Mouse (Mus musculus) CH12.LX (cell line): ENCODE data around the gene Gal3st4. TPM values are rescaled to one million over a fixed set of nuclear protein-coding genes. Genes with fewer than 3 reads are reported as not detected.

Experiments used
- DNase-seq: peaks from one replicate; pipeline ENCODE4 v3.0.0-alpha.2; 2013; ENCODE audit errors: extremely low read depth
- H3K27ac ChIP-seq: 2 replicates; pipeline ENCODE4 v1.5.1; 2012; ENCODE audit warnings: low read depth, mild to moderate bottlenecking, control low read depth, moderate library complexity; ENCODE audit not compliant: insufficient read depth
- H3K27me3 ChIP-seq: replicated peaks from 2 replicates; pipeline ENCODE3; 2012; ENCODE audit warnings: inconsistent platforms
- H3K36me3 ChIP-seq, 2 experiments: replicated peaks in 1 of 2; 2 replicates each; pipeline versions ENCODE3 to v1.6.1; 2012; ENCODE audit warnings: inconsistent platforms in 1 of 2, low read length in 1 of 2, mild to moderate bottlenecking in 1 of 2, mixed read lengths in 1 of 2, moderate library complexity in 1 of 2; ENCODE audit not compliant: control insufficient read depth in 1 of 2, insufficient read depth in 1 of 2
- H3K4me1 ChIP-seq, 2 experiments: 2 replicates each; pipeline ENCODE4 v1.6.1; 2012; ENCODE audit warnings: inconsistent platforms in 1 of 2, moderate library complexity in 1 of 2; ENCODE audit not compliant: insufficient read depth in 2 of 2, control insufficient read depth in 1 of 2
- H3K4me2 ChIP-seq: 2 replicates; pipeline ENCODE4 v1.6.1; 2012; ENCODE audit warnings: low read depth, mild to moderate bottlenecking, control low read depth; ENCODE audit not compliant: poor library complexity, insufficient read depth, severe bottlenecking
- H3K4me3 ChIP-seq, 3 experiments: fragments of 150-350 bp in 1 of 3; sonication (generic) in 1 of 3; replicated peaks in 1 of 3; 2 replicates each; pipeline versions ENCODE3 to v1.5.1; 2011 to 2012; ENCODE audit warnings: low read depth in 2 of 3, low read length in 2 of 3, mild to moderate bottlenecking in 2 of 3, moderate library complexity in 2 of 3, control low read depth in 1 of 3, improper control_type of control experiment in 1 of 3, inconsistent platforms in 1 of 3, mixed read lengths in 1 of 3; ENCODE audit not compliant: poor library complexity in 1 of 3
- H3K79me2 ChIP-seq: replicated peaks from 2 replicates; pipeline ENCODE4 v1.6.1; 2012; ENCODE audit warnings: mild to moderate bottlenecking, moderate library complexity; ENCODE audit not compliant: control insufficient read depth, poor library complexity, insufficient read depth, severe bottlenecking; ENCODE audit errors: extremely low read depth
- H3K9ac ChIP-seq: 2 replicates; pipeline ENCODE4 v1.6.1; 2012; ENCODE audit warnings: low read depth, mild to moderate bottlenecking, control low read depth, moderate library complexity; ENCODE audit not compliant: insufficient read depth
- H3K9me3 ChIP-seq: replicated peaks from 2 replicates; pipeline ENCODE3; 2012; ENCODE audit warnings: low read length, inconsistent platforms, mixed read lengths
- BHLHE40 ChIP-seq: IDR thresholded peaks from 2 replicates; pipeline ENCODE4 v1.6.1; 2011; ENCODE audit warnings: mild to moderate bottlenecking, low read depth, low read length, improper control_type of control experiment
- CHD1 ChIP-seq: IDR thresholded peaks from 2 replicates; pipeline ENCODE4 v1.6.1; 2012; ENCODE audit warnings: low read depth, low read length, improper control_type of control experiment, inconsistent platforms
- CHD2 ChIP-seq: IDR thresholded peaks from 2 replicates; pipeline ENCODE4 v1.6.1; 2011; ENCODE audit warnings: low read length, improper control_type of control experiment
- CTCF ChIP-seq, 2 experiments: IDR thresholded peaks in 1 of 2; conservative IDR thresholded peaks in 1 of 2; 2 replicates each; pipeline ENCODE4 v1.5.1; 2011 to 2012; ENCODE audit warnings: low read depth in 2 of 2, low read length in 2 of 2, improper control_type of control experiment in 1 of 2, inconsistent platforms in 1 of 2, mild to moderate bottlenecking in 1 of 2, moderate library complexity in 1 of 2
- E2F4 ChIP-seq: IDR thresholded peaks from 2 replicates; pipeline ENCODE4 v1.6.1; 2011; ENCODE audit warnings: low read depth, low read length, improper control_type of control experiment; ENCODE audit not compliant: insufficient replicate concordance
- ELF1 ChIP-seq: IDR thresholded peaks from 2 replicates; pipeline ENCODE4 v1.6.1; 2014; ENCODE audit warnings: low read depth, mild to moderate bottlenecking, inconsistent platforms, low read length, improper control_type of control experiment
- EP300 ChIP-seq: IDR thresholded peaks from 2 replicates; pipeline ENCODE4 v1.6.1; 2011; ENCODE audit warnings: low read length, improper control_type of control experiment
- ETS1 ChIP-seq: conservative IDR thresholded peaks from 2 replicates; pipeline ENCODE4 v1.6.1; 2012; ENCODE audit warnings: low read depth, mild to moderate bottlenecking, inconsistent platforms, low read length, improper control_type of control experiment, moderate library complexity
- GABPA ChIP-seq: IDR thresholded peaks from 2 replicates; pipeline ENCODE4 v1.6.1; 2012; ENCODE audit warnings: low read depth, low read length, improper control_type of control experiment, inconsistent platforms; ENCODE audit not compliant: insufficient replicate concordance
- HCFC1 ChIP-seq: IDR thresholded peaks from 2 replicates; pipeline ENCODE4 v1.6.1; 2012; ENCODE audit warnings: low read depth, mild to moderate bottlenecking, inconsistent platforms, low read length, improper control_type of control experiment
- IRF4 ChIP-seq: IDR thresholded peaks from 2 replicates; pipeline ENCODE4 v1.6.1; 2014; ENCODE audit warnings: low read depth, mild to moderate bottlenecking, inconsistent platforms, low read length, improper control_type of control experiment
- JUN ChIP-seq: IDR thresholded peaks from 2 replicates; pipeline ENCODE4 v1.6.1; 2011; ENCODE audit warnings: low read depth, mild to moderate bottlenecking, low read length, improper control_type of control experiment, moderate library complexity; ENCODE audit not compliant: insufficient read depth
- JUND ChIP-seq: conservative IDR thresholded peaks from 2 replicates; pipeline ENCODE4 v1.6.1; 2011; ENCODE audit warnings: low read depth, low read length, improper control_type of control experiment
- KAT2A ChIP-seq: IDR thresholded peaks from 2 replicates; pipeline ENCODE4 v1.6.1; 2012; ENCODE audit warnings: low read length, improper control_type of control experiment, inconsistent platforms; ENCODE audit not compliant: insufficient replicate concordance
- MAFK ChIP-seq: IDR thresholded peaks from 2 replicates; pipeline ENCODE4 v1.6.1; 2011; ENCODE audit warnings: low read length, improper control_type of control experiment; ENCODE audit not compliant: insufficient replicate concordance
- MAX ChIP-seq: IDR thresholded peaks from 2 replicates; pipeline ENCODE4 v1.6.1; 2011; ENCODE audit warnings: low read length, improper control_type of control experiment
- MAZ ChIP-seq: IDR thresholded peaks from 2 replicates; pipeline ENCODE4 v1.6.1; 2012; ENCODE audit warnings: low read depth, mild to moderate bottlenecking, inconsistent platforms, low read length, improper control_type of control experiment, moderate library complexity
- MEF2A ChIP-seq: IDR thresholded peaks from 2 replicates; pipeline ENCODE4 v1.6.1; 2014; ENCODE audit warnings: low read depth, mild to moderate bottlenecking, inconsistent platforms, low read length, improper control_type of control experiment, borderline replicate concordance
- MXI1 ChIP-seq: IDR thresholded peaks from 2 replicates; pipeline ENCODE4 v1.6.1; 2011; ENCODE audit warnings: mild to moderate bottlenecking, low read depth, low read length, improper control_type of control experiment
- MYC ChIP-seq: IDR thresholded peaks from 2 replicates; pipeline ENCODE4 v1.6.1; 2011; ENCODE audit warnings: low read depth, mild to moderate bottlenecking, improper control_type of control experiment, low read length
- NELFE ChIP-seq: IDR thresholded peaks from 2 replicates; pipeline ENCODE4 v1.6.1; 2011; ENCODE audit warnings: low read depth, low read length, improper control_type of control experiment
- NRF1 ChIP-seq: IDR thresholded peaks from 2 replicates; pipeline ENCODE4 v1.6.1; 2014; ENCODE audit warnings: low read depth, mild to moderate bottlenecking, inconsistent platforms, low read length, improper control_type of control experiment, moderate library complexity
- PAX5 ChIP-seq: IDR thresholded peaks from 2 replicates; pipeline ENCODE4 v1.6.1; 2012; ENCODE audit warnings: low read length, inconsistent platforms, mixed read lengths
- POLR2A ChIP-seq: IDR thresholded peaks from 2 replicates; pipeline ENCODE4 v1.6.1; 2011; ENCODE audit warnings: low read depth, mild to moderate bottlenecking, improper control_type of control experiment, low read length
- POLR2AphosphoS2 ChIP-seq: IDR thresholded peaks from 2 replicates; pipeline ENCODE4 v1.6.1; 2011; ENCODE audit warnings: low read depth, low read length, improper control_type of control experiment
- RAD21 ChIP-seq: IDR thresholded peaks from 2 replicates; pipeline ENCODE4 v1.6.1; 2011; ENCODE audit warnings: low read depth, mild to moderate bottlenecking, low read length, improper control_type of control experiment, moderate library complexity
- RCOR1 ChIP-seq: conservative IDR thresholded peaks from 2 replicates; pipeline ENCODE4 v1.6.1; 2012; ENCODE audit warnings: low read depth, mild to moderate bottlenecking, inconsistent platforms, low read length, improper control_type of control experiment
- SIN3A ChIP-seq: IDR thresholded peaks from 2 replicates; pipeline ENCODE4 v1.6.1; 2012; ENCODE audit warnings: low read length, improper control_type of control experiment, inconsistent platforms
- SMC3 ChIP-seq: IDR thresholded peaks from 2 replicates; pipeline ENCODE4 v1.6.1; 2011; ENCODE audit warnings: low read depth, low read length, improper control_type of control experiment
- TBP ChIP-seq: conservative IDR thresholded peaks from 2 replicates; pipeline ENCODE4 v1.6.1; 2011; ENCODE audit warnings: low read depth, low read length, improper control_type of control experiment
- TCF12 ChIP-seq: IDR thresholded peaks from 2 replicates; pipeline ENCODE4 v1.6.1; 2014; ENCODE audit warnings: low read depth, mild to moderate bottlenecking, inconsistent platforms, low read length, improper control_type of control experiment
- UBTF ChIP-seq: IDR thresholded peaks from 2 replicates; pipeline ENCODE4 v1.6.1; 2012; ENCODE audit warnings: low read depth, mild to moderate bottlenecking, inconsistent platforms, low read length, improper control_type of control experiment, moderate library complexity
- USF1 ChIP-seq: IDR thresholded peaks from 2 replicates; pipeline ENCODE4 v1.6.1; 2014; ENCODE audit warnings: low read depth, mild to moderate bottlenecking, inconsistent platforms, low read length, improper control_type of control experiment
- USF2 ChIP-seq: conservative IDR thresholded peaks from 2 replicates; pipeline ENCODE4 v1.6.1; 2011; ENCODE audit warnings: low read depth, low read length, improper control_type of control experiment
- ZC3H11A ChIP-seq: IDR thresholded peaks from 2 replicates; pipeline ENCODE4 v1.6.1; 2012; ENCODE audit warnings: low read depth, mild to moderate bottlenecking, inconsistent platforms, low read length, improper control_type of control experiment
- ZKSCAN1 ChIP-seq: IDR thresholded peaks from 2 replicates; pipeline ENCODE4 v1.6.1; 2012; ENCODE audit warnings: low read depth, inconsistent platforms, low read length, improper control_type of control experiment, borderline replicate concordance
- ZMIZ1 ChIP-seq: IDR thresholded peaks from 2 replicates; pipeline ENCODE4 v1.6.1; 2012; ENCODE audit warnings: low read depth, mild to moderate bottlenecking, inconsistent platforms, low read length, improper control_type of control experiment
- ZNF384 ChIP-seq: IDR thresholded peaks from 2 replicates; pipeline ENCODE4 v1.6.1; 2012; ENCODE audit warnings: low read depth, low read length, improper control_type of control experiment, inconsistent platforms
- dilution Hi-C: fragments of 300-500 bp; cut with MboI; formaldehyde crosslinking; loops from 2 replicates; pipeline ENCODE4 v1.14.3; 2020; ENCODE audit warnings: low sequenced_read_pairs; ENCODE audit not compliant: extremely low pct_unique_long_range_greater_than_20kb, extremely low pct_ligation_motif_present
- in situ Hi-C: fragments of 300-500 bp; cut with MboI; formaldehyde crosslinking; loops from 3 replicates; pipeline ENCODE4 v1.14.3; 2019; ENCODE audit warnings: low sequenced_read_pairs, low pct_ligation_motif_present, low pct_unique_long_range_greater_than_20kb, mixed read lengths
- polyA plus RNA-seq: library from polyadenylated mRNA; unstranded; fragments of >175 nt; gene quantifications from 2 replicates; pipeline ENCODE4 v1.2.1, GENCODE M21; 2012; ENCODE audit warnings: low read depth; ENCODE audit not compliant: insufficient read length
- total RNA-seq, 2 experiments: library from RNA; depleted of rRNA; stranded (reverse); fragments of 300-350 nt in 1 of 2; fragments of >200 nt in 1 of 2; gene quantifications; 2 replicates each; pipeline ENCODE4 v1.2.3; 2012 to 2014

The Gal3st4 gene
- total and polyA plus RNA-seq, 3 experiments = 0.21 TPM; not detected in 2

DNA sequence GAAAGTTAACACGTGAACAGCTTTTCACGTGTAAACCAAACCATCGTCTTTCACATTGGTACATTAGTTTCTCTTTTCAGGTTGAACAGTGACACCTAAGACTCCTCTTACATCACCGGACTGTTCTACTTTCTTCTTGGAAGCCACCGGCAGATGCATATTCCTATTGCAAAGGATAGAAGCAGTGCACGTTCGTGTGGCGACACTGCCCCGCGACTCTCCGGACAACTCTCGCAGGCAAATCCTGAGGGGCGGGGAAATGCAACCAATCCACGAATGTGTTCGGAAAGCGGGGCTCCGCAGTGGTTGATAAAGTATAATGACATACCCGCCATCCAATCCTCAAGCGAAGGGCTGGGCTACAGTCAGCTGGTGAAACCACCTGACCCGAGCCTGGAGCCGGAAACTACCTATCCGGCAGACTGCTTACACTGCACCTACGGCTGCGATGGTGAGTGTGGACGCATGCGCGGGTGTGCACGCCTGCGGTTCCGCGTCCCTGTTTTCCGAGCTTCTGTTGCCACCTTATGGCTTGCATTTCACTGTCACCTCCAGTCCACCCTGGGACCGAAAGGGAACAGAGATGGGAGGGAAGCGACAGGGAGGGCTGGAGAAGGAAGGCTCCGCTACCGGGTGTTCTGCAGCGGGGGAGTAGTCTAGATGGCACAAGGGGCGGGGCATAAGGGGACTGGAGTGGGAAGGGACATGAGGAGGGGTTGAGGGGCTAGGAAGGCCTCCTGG lies 17.1 kb downstream of the Gal3st4 start, which contains the start of gene Lamtor4:
Lamtor4 (plus strand) TSS at position 130 of the 741 bp plus-strand sequence.
- Histone ChIP-seq H3K9ac (peak within 1 kb of the TSS; percentile 77), H3K4me1 (peaks cover 7 to 45% of the 10 kb centered on the region in 2 experiments; a peak in 3 of 4 replicates)
- in situ Hi-C loops = no loop called here
- peak; percentile 92 for TF ChIP-seq ELF1
- no peak for TF ChIP-seq SMC3
- TF ChIP-seq NELFE = peak; percentile 96
- TF ChIP-seq POLR2A = peak; percentile 93
- no peak for TF ChIP-seq EP300
- TF ChIP-seq CHD2 = peak; percentile 93
- TF ChIP-seq ZMIZ1 = peak; percentile 81
- TF ChIP-seq UBTF = no peak
- peak; percentile 77 for TF ChIP-seq MAFK
- peak; percentile 88 for TF ChIP-seq TCF12
- peak; percentile 80 for TF ChIP-seq TBP
- TF ChIP-seq SIN3A = peak; percentile 94
- peak; percentile 94 for TF ChIP-seq POLR2AphosphoS2
- peak; percentile 92 for TF ChIP-seq MXI1
- peak; percentile 93 for TF ChIP-seq MYC
- no peak for TF ChIP-seq PAX5
- TF ChIP-seq MEF2A = no peak; the same call in 1 of the 2 replicates
- TF ChIP-seq ZNF384 = no peak
- TF ChIP-seq RCOR1 = peak; percentile 26; the same call in 1 of the 2 replicates
- peak; percentile 87 for TF ChIP-seq MAX
- TF ChIP-seq ZKSCAN1 = no peak
- TF ChIP-seq RAD21 = peak; percentile 37
- peak; percentile 92 for TF ChIP-seq USF1
- 0 out of 2 replicates have a peak, but pooled peaks have one; percentile 31 for TF ChIP-seq CHD1
- peak; percentile 86 for TF ChIP-seq USF2
- TF ChIP-seq JUN = no peak
- TF ChIP-seq KAT2A = peak; percentile 70; the same call in 1 of the 2 replicates
- TF ChIP-seq E2F4 = no peak
- TF ChIP-seq NRF1 = peak; percentile 95
- TF ChIP-seq ZC3H11A = no peak
- peak in 1 of 2 experiments; percentile 37; a peak in 2 of 4 replicates for TF ChIP-seq CTCF (conservative IDR thresholded peaks at IDR 0.05 in 1 of 2, IDR thresholded peaks at IDR 0.05 in 1 of 2; ENCODE audit: low read depth in 2 of 2, low read length in 2 of 2)
- TF ChIP-seq HCFC1 = peak; percentile 78
- peak; percentile 41 for TF ChIP-seq IRF4
- no peak for TF ChIP-seq JUND
- peak; percentile 94 for TF ChIP-seq BHLHE40
- peak; percentile 90 for TF ChIP-seq ETS1
- no peak for TF ChIP-seq MAZ
- TF ChIP-seq GABPA = no peak
- TF ChIP-seq, all 38 proteins: peak for 25
- H3K9me3 ChIP-seq = peaks cover 2% of the 10 kb centered on the region
- peak; percentile 97 for DNase-seq
- H3K27ac ChIP-seq = peak within 1 kb of the TSS; percentile 23; the same call in 1 of the 2 replicates
- dilution Hi-C loops = no loop called here
- peaks cover 23 to 36% of the 10 kb centered on the region in 2 experiments for H3K36me3 ChIP-seq
- H3K27me3 ChIP-seq = no peaks in the 10 kb centered on the region
- peak within 1 kb of the TSS; percentile 64 to 88 (median 81) for H3K4me3 ChIP-seq
- H3K4me2 ChIP-seq = peak within 1 kb of the TSS; percentile 98
- no peaks in the 10 kb centered on the region for H3K79me2 ChIP-seq
